Mouse (Mus musculus) cortical plate, adult 2 months (tissue): Measurements from ENCODE around the gene Cdc123.

Experiments
- CTCF ChIP-seq: fragments of 200-500 bp; IDR thresholded peaks from 2 replicates; pipeline ENCODE4 v1.5.1; 2011; ENCODE audit warnings: mild to moderate bottlenecking, control low read depth, low read length; ENCODE audit not compliant: insufficient read depth; ENCODE audit errors: extremely low read depth
- POLR2A ChIP-seq: fragments of 200-500 bp; IDR thresholded peaks from 2 replicates; pipeline ENCODE4 v1.6.1; 2011; ENCODE audit warnings: mild to moderate bottlenecking, low read length, control low read depth; ENCODE audit not compliant: insufficient read depth; ENCODE audit errors: extremely low read depth

GRCm38 (mm10) chr2:5805228-5805627 lies 39.7 kb downstream of the Cdc123 start:
- no peak for TF ChIP-seq POLR2A
- TF ChIP-seq CTCF: no peak
